Mouse (Mus musculus): ENCODE data around the gene Foxp1. TPM values are rescaled to one million over a fixed set of nuclear protein-coding genes. Genes with fewer than 3 reads are reported as not detected.

The Foxp1 gene
- total RNA-seq, 1 experiment from 2014 or later: 77.4 TPM

- ATAC-seq (replicated peaks; ENCODE audit: low read depth, poor library complexity, severe bottlenecking): no peak
Measured at GRCm38 (mm10) chr6:99447447-99447846, 75.1 kb downstream of the Foxp1 start.

DNA sequence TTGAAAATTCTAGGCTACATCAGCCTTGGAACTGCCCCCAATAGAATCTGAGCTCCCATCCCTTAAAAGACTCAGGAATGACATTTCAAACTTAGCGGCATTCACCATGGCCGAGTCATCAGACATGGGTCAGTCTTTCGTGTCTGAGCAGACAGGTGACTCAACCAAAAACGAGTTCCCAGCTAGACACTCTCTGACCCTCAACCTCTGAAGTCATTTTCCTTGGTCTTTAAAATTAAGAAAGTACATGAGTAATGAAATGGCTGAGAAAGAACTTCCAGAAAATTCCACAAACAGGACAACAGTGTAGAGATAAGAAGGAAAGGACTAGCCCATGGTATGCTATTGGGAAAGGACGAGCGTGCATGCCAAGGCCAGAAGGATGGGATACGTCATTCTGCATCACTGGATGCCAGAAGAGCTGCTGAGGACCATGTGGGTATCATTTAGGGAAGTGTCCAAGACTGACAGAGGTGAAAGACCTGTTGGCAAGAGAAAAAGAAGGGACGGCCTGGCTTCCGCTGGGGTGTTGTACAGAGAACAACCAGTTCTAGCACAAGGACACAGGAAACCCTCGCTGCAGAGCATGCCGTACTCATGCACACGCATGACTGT is 75.6 kb downstream of the Foxp1 start:
- ATAC-seq (replicated peaks; ENCODE audit: low read depth, poor library complexity, severe bottlenecking): no peak

DNA sequence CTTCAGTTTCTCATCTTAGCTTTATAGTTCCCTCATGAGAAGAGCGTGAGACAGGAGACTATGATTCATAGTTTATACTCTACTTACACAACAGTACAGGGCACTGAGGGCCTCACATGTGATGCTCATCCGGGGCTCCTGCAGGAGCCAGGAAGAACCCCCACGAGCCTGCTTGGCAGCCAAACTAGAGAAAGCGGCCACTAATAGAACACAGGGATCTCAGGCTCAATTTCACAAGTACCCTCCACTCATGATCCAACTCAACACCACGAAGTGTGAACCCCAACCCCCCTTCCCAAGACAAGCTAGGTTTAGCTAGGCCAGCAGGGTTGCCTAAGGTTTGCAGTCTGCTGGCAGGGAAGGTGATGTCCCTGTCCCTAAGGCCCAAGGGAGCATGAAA is 79.1 kb downstream of the Foxp1 start:
- ATAC-seq (replicated peaks; ENCODE audit: low read depth, poor library complexity, severe bottlenecking): no peak

- ATAC-seq (replicated peaks; ENCODE audit: low read depth, poor library complexity, severe bottlenecking): no peak
Measured at GRCm38 (mm10) chr6:99441100-99441499, 81.4 kb downstream of the Foxp1 start.

- ATAC-seq (replicated peaks; ENCODE audit: low read depth, poor library complexity, severe bottlenecking): no peak
Measured at GRCm38 (mm10) chr6:99440606-99441005, 81.9 kb downstream of the Foxp1 start.

GRCm38 (mm10) chr6:99439878-99440361 is 82.6 kb downstream of the Foxp1 start:
- ATAC-seq (replicated peaks; ENCODE audit: low read depth, poor library complexity, severe bottlenecking): no peak

DNA sequence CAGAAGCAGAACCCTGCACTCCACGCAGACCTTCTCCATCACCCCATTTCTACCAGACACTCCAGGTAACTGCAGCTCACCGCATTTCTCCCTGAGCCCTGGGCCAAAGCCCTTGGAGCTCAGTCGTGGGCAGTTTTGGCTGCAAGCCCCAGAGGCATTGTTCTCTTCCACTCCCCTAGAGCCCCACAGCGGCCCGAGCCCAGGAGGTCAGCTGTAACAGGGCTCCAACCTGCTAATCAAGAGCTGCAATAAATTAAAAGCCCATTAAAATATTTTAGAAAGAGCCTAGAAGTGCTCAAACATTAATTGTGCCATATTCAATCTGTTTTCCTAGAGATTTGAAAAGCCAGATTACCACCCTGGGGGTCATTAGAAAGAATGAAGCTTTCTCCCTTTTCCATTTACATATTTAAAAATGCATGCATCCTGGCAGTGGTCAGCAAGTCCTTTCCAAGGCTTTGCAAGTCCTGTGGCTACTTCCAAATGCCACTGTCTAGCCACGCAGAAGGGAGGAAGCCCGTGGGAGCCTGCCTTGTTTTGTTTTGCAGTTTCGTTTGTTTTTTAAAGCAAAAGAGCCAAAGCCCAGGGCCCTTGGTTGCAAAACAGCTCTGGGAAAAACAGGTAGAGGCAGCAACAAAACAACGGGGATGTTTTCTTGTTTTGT is 83.2 kb downstream of the Foxp1 start:
- no peak for ATAC-seq (replicated peaks; ENCODE audit: low read depth, poor library complexity, severe bottlenecking)

DNA sequence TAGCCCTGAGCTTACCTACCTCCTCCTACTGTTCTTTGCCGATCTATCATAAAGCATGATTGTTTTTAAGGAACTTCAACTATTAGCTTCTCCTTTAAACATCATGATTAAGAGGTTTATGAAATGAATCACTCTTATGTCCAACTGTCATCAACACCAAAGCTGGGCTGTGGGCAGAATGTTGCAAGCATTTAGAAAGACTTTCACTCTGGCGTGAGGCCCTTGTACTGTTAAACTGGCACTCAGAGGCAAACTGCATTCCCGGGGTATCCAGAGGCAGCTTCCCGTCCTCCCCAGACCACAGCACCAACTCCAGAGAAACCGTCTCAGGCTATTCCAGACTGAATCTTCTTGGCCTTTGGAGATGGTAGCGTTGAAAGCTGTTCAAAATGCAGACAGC is 86.2 kb downstream of the Foxp1 start:
- ATAC-seq (replicated peaks; ENCODE audit: low read depth, poor library complexity, severe bottlenecking): peak; percentile 42

DNA sequence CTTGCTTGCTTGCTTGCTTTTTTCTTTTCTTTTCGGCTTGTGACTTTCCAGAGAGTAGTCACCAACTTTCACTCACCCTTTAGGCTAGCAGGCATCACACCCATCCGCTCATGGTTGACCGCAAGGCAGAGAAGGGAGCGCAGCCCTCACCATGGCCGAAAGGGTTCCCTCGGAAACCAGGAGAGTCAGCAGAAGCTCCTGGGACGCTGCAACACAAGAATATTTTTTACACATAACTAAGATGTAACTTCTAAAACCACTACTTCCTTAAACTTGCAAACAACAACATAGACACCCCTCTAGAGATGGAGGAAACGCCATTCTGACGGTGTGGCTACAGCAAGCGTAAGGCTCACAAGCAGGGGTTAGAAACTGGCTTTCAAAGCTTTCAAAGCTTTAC is 87.4 kb downstream of the Foxp1 start:
- ATAC-seq (replicated peaks; ENCODE audit: low read depth, poor library complexity, severe bottlenecking): peak; percentile 64

DNA sequence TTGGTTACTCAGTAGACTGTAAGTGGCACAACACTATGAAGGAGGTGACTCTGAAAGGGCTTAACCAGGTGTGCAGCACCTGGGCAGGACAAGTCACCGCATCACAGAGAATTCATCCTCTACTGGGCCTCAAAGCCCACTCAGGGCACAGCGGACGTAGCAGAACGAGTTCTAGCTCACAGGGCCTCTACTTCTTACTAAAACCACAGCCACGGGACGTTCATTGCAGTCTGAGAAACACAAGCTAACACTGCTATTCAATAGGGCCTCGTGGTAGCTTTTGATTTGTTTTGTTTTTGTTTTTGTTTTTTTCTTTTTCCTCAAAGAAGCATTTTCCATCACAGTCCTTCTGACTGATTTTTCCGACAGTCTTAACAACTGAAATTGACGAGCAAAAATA is 89.5 kb downstream of the Foxp1 start:
- ATAC-seq (replicated peaks; ENCODE audit: low read depth, poor library complexity, severe bottlenecking): no peak

GRCm38 (mm10) chr6:99431941-99432340 is 90.6 kb downstream of the Foxp1 start:
- no peak for ATAC-seq (replicated peaks; ENCODE audit: low read depth, poor library complexity, severe bottlenecking)

GRCm38 (mm10) chr6:99430560-99430959 is 92.0 kb downstream of the Foxp1 start:
- no peak for ATAC-seq (replicated peaks; ENCODE audit: low read depth, poor library complexity, severe bottlenecking)

- ATAC-seq (replicated peaks; ENCODE audit: low read depth, poor library complexity, severe bottlenecking): no peak
Measured at GRCm38 (mm10) chr6:99429378-99430131, 93.0 kb downstream of the Foxp1 start.

- no peak for ATAC-seq (replicated peaks; ENCODE audit: low read depth, poor library complexity, severe bottlenecking)
Measured at GRCm38 (mm10) chr6:99428961-99429360, 93.6 kb downstream of the Foxp1 start.

GRCm38 (mm10) chr6:99427301-99427700 is 95.2 kb downstream of the Foxp1 start:
- no peak for ATAC-seq (replicated peaks; ENCODE audit: low read depth, poor library complexity, severe bottlenecking)

- ATAC-seq (replicated peaks; ENCODE audit: low read depth, poor library complexity, severe bottlenecking): peak; percentile 32; the same call in 1 of the 2 replicates
Measured at GRCm38 (mm10) chr6:99425044-99425443, 97.5 kb downstream of the Foxp1 start.

GRCm38 (mm10) chr6:99420666-99421065 is 101.9 kb downstream of the Foxp1 start:
- ATAC-seq (replicated peaks; ENCODE audit: low read depth, poor library complexity, severe bottlenecking): no peak

DNA sequence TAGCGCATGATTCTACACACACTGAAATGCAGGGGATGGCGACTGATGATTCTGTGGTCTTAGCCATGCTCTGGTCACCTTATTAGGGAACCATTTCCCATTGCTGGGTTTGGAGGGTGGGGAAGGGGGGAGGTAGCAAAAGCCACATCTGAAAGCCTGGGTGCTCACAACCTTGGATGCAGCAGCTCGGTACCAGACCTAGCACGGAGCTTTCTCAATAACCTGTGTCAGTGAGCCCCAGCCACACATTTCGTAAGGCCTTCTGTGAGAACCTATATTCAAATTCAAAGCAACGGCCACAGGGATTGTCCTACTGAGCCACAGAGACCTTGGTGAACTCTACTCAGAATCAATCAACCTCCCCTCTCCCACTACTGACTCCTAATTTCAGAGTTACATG is 109.9 kb downstream of the Foxp1 start:
- no peak for ATAC-seq (replicated peaks; ENCODE audit: low read depth, poor library complexity, severe bottlenecking)

DNA sequence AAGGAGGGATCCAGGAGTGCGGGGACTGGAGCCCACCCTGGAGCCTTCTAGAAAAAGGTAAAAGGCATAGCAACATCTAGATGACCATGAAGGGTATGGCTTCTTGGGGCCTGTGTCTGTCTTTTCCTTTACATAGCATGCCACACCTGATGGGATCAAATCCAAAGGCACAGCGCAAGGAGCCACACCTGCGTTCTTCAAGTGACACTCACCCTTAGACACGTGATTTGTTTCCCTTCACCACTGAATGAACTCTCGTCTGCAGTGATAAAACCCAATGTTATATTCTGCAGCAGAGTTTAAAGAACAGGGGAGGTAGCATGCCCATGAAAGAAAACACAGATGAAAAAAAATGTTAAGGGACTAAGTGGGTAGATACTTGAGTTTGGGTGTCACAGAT is 112.9 kb downstream of the Foxp1 start:
- ATAC-seq (replicated peaks; ENCODE audit: low read depth, poor library complexity, severe bottlenecking): no peak

DNA sequence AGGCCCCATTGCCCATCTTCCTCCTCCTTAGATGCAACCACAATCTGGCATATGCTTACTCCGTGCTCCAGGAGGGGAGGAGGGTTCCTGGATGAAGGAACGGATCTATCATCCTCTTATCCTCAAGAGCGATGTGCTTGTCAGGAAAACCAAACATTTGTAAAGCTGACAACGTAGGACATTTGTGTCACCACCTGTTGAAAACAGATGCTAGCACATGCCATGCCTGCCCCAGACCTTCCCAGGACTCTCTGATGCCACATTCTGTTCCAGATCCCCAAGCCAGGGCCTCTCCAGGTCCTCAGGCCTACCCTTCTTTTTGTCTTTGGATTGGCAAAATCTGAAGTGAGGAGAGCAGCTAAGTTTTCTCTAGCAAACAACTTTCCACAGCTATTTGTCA is 113.6 kb downstream of the Foxp1 start:
- ATAC-seq (replicated peaks; ENCODE audit: low read depth, poor library complexity, severe bottlenecking): no peak

GRCm38 (mm10) chr6:99403755-99404390 is 118.6 kb downstream of the Foxp1 start:
- ATAC-seq (replicated peaks; ENCODE audit: low read depth, poor library complexity, severe bottlenecking): peak; percentile 60

Data from common myeloid progenitor, adult 5-6 weeks (primary cell).